Comparison of ENCODE assay signal across 20 mouse cellular contexts in genomic region chr5:144757402-144757801, GRCm38 (mm10). TPM values are rescaled to one million over a fixed set of nuclear protein-coding genes. Genes with fewer than 3 reads are reported as not detected.
DNase-seq lines count a peak whose midpoint lies in the region; ATAC-seq and TF ChIP-seq lines count a peak whose summit lies in the region.
"Had no signal": no experiment of that assay in that cellular context is flagged by ENCODE, and none has a peak within 500 bp of the region (broad histone marks: within the 10 kb centered on the region; RNA-seq: fewer than 3 reads in every experiment).

No protein-coding gene starts in this region.

- no peaks in the 10 kb centered on the region for H3K9me3 ChIP-seq in forebrain, embryonic 13.5 days (replicated peaks)
- no peaks in the 10 kb centered on the region for H3K9me3 ChIP-seq in forebrain, postnatal 0 days (ENCODE audit: low read length)
- H3K9me3 ChIP-seq in midbrain, embryonic 11.5 days (ENCODE audit: control insufficient read depth, low read length): no peaks in the 10 kb centered on the region
- H3K9me3 ChIP-seq in midbrain, embryonic 10.5 days (replicated peaks): no peaks in the 10 kb centered on the region
- H3K9me3 ChIP-seq in midbrain, embryonic 14.5 days (ENCODE audit: control insufficient read depth, low read length): no peaks in the 10 kb centered on the region
- no peaks in the 10 kb centered on the region for H3K9me3 ChIP-seq in liver, embryonic 11.5 days (ENCODE audit: control insufficient read depth, low read length)
- H3K9me3 ChIP-seq: embryonic facial prominence, embryonic 10.5 days; heart, embryonic 13.5 days; hindbrain, embryonic 12.5 days had no signal

- H3K9ac ChIP-seq in forebrain, embryonic 13.5 days: no peak overlapping the region
- H3K9ac ChIP-seq in forebrain, postnatal 0 days: no peak overlapping the region
- H3K9ac ChIP-seq in midbrain, embryonic 11.5 days (ENCODE audit: low read length): no peak overlapping the region
- no peak overlapping the region for H3K9ac ChIP-seq in midbrain, embryonic 14.5 days (replicated peaks; ENCODE audit: low read length)
- H3K9ac ChIP-seq in liver, embryonic 11.5 days (ENCODE audit: low read depth, low read length): no peak overlapping the region
- H3K9ac ChIP-seq: heart, embryonic 13.5 days; hindbrain, embryonic 12.5 days had no signal

- H3K4me3 ChIP-seq in forebrain, embryonic 13.5 days: no peak overlapping the region
- no peak overlapping the region for H3K4me3 ChIP-seq in forebrain, postnatal 0 days (ENCODE audit: low read depth, low read length)
- no peak overlapping the region for H3K4me3 ChIP-seq in midbrain, embryonic 11.5 days (ENCODE audit: low read depth, low read length)
- no peak overlapping the region for H3K4me3 ChIP-seq in midbrain, embryonic 10.5 days
- no peak overlapping the region for H3K4me3 ChIP-seq in midbrain, embryonic 14.5 days (replicated peaks; ENCODE audit: low read depth, low read length)
- no peak overlapping the region for H3K4me3 ChIP-seq in liver, embryonic 11.5 days (ENCODE audit: low read depth, low read length)
- H3K4me3 ChIP-seq: embryonic facial prominence, embryonic 10.5 days; erythroblast, embryonic 14.5 days; heart, embryonic 13.5 days; hindbrain, embryonic 12.5 days had no signal

- no peak for TF ChIP-seq CTCF in forebrain, postnatal 0 days (IDR thresholded peaks at IDR 0.05; ENCODE audit: low read depth)

- H3K4me1 ChIP-seq in forebrain, embryonic 13.5 days: peaks cover 32% of the 10 kb centered on the region
- H3K4me1 ChIP-seq in forebrain, postnatal 0 days (ENCODE audit: insufficient read depth): 0 out of 2 replicates have a peak, but pooled peaks cover 16% of the 10 kb centered on the region
- H3K4me1 ChIP-seq in midbrain, embryonic 11.5 days (ENCODE audit: control insufficient read depth, insufficient read depth, low read length): peaks cover 9% of the 10 kb centered on the region
- H3K4me1 ChIP-seq in midbrain, embryonic 10.5 days: peaks cover 23% of the 10 kb centered on the region
- H3K4me1 ChIP-seq in midbrain, embryonic 14.5 days (ENCODE audit: control insufficient read depth, insufficient read depth, low read length): peaks cover 23% of the 10 kb centered on the region
- H3K4me1 ChIP-seq in liver, embryonic 11.5 days (replicated peaks; ENCODE audit: control insufficient read depth, insufficient read depth, low read length): no peaks in the 10 kb centered on the region; the same call in 1 of the 2 replicates

- no peak for ATAC-seq in forebrain, embryonic 13.5 days
- no peak for ATAC-seq in forebrain, postnatal 0 days
- no peak for ATAC-seq in midbrain, embryonic 11.5 days (ENCODE audit: low FRiP score)
- ATAC-seq in midbrain, embryonic 14.5 days (ENCODE audit: low FRiP score, low TSS enrichment): no peak
- ATAC-seq in liver, embryonic 11.5 days (replicated peaks; ENCODE audit: low FRiP score): no peak
- ATAC-seq: activated CD4-positive, CD25-positive, alpha-beta regulatory T cell, adult 4 months; hindbrain, postnatal 0 days; Patski had no signal

- 90% methylated on average over 9 of the region's 9 CpGs for WGBS in forebrain, embryonic 13.5 days
- WGBS in forebrain, postnatal 0 days: 86% methylated on average over 9 of the region's 9 CpGs
- WGBS in midbrain, embryonic 11.5 days: 89% methylated on average over 9 of the region's 9 CpGs
- 88% methylated on average over 9 of the region's 9 CpGs for WGBS in midbrain, embryonic 10.5 days
- 90% methylated on average over 9 of the region's 9 CpGs for WGBS in midbrain, embryonic 14.5 days
- WGBS in liver, embryonic 11.5 days: 86% methylated on average over 9 of the region's 9 CpGs

- H3K27ac ChIP-seq in forebrain, embryonic 13.5 days: 0 out of 2 replicates have a peak overlapping the region, but pooled peaks have one; percentile 66
- no peak overlapping the region for H3K27ac ChIP-seq in forebrain, postnatal 0 days (ENCODE audit: low read depth, low read length)
- no peak overlapping the region for H3K27ac ChIP-seq in midbrain, embryonic 11.5 days (ENCODE audit: low read depth, low read length)
- no peak overlapping the region for H3K27ac ChIP-seq in midbrain, embryonic 10.5 days (replicated peaks)
- peak overlapping the region; percentile 55 for H3K27ac ChIP-seq in midbrain, embryonic 14.5 days (replicated peaks; ENCODE audit: low read depth, low read length)
- no peak overlapping the region for H3K27ac ChIP-seq in liver, embryonic 11.5 days (ENCODE audit: low read depth, low read length)
- H3K27ac ChIP-seq: embryonic facial prominence, embryonic 10.5 days; heart, embryonic 13.5 days had no signal

- H3K4me2 ChIP-seq in forebrain, embryonic 13.5 days: no peak overlapping the region
- no peak overlapping the region for H3K4me2 ChIP-seq in forebrain, postnatal 0 days (ENCODE audit: low read depth)
- no peak overlapping the region for H3K4me2 ChIP-seq in midbrain, embryonic 11.5 days
- peak overlapping the region; percentile 58 for H3K4me2 ChIP-seq in midbrain, embryonic 14.5 days (ENCODE audit: low read length)
- no peak overlapping the region for H3K4me2 ChIP-seq in liver, embryonic 11.5 days
- H3K4me2 ChIP-seq: heart, embryonic 13.5 days; hindbrain, embryonic 12.5 days had no signal

- DNase-seq in forebrain, postnatal 0 days: no peak
- DNase-seq in midbrain, embryonic 11.5 days (ENCODE audit: low spot score, missing footprints): peak; percentile 67
- no peak for DNase-seq in midbrain, embryonic 10.5 days (ENCODE audit: low spot score)
- no peak for DNase-seq in midbrain, embryonic 14.5 days
- DNase-seq in liver, embryonic 11.5 days (ENCODE audit: low spot score): no peak
- DNase-seq: adrenal gland, postnatal 14 days; cerebellum, adult 11-12 months; cerebellum, postnatal 10 days; gastrocnemius, postnatal 36 days; heart, adult 11 months; heart, postnatal 36 days had no signal

- H3K27me3 ChIP-seq in forebrain, embryonic 13.5 days: peaks cover 19% of the 10 kb centered on the region
- H3K27me3 ChIP-seq in forebrain, postnatal 0 days (ENCODE audit: insufficient read depth, low read length): no peaks in the 10 kb centered on the region
- H3K27me3 ChIP-seq in midbrain, embryonic 11.5 days (ENCODE audit: control insufficient read depth, insufficient read depth, low read length): peaks cover 11% of the 10 kb centered on the region
- H3K27me3 ChIP-seq in midbrain, embryonic 10.5 days (ENCODE audit: low read depth, poor library complexity, severe bottlenecking): peaks cover 34% of the 10 kb centered on the region
- H3K27me3 ChIP-seq in midbrain, embryonic 14.5 days (ENCODE audit: control insufficient read depth, insufficient read depth, low read length): no peaks in the 10 kb centered on the region
- H3K27me3 ChIP-seq in liver, embryonic 11.5 days (replicated peaks; ENCODE audit: control insufficient read depth, insufficient read depth, low read length): peaks cover 17% of the 10 kb centered on the region

- H3K36me3 ChIP-seq in forebrain, embryonic 13.5 days (ENCODE audit: poor library complexity, severe bottlenecking): no peaks in the 10 kb centered on the region
- peaks cover 5% of the 10 kb centered on the region; the same call in 1 of the 2 replicates for H3K36me3 ChIP-seq in forebrain, postnatal 0 days (ENCODE audit: insufficient read depth)
- no peaks in the 10 kb centered on the region for H3K36me3 ChIP-seq in midbrain, embryonic 11.5 days (ENCODE audit: control insufficient read depth, insufficient read depth, low read length)
- no peaks in the 10 kb centered on the region for H3K36me3 ChIP-seq in midbrain, embryonic 10.5 days
- H3K36me3 ChIP-seq in midbrain, embryonic 14.5 days (ENCODE audit: control insufficient read depth, insufficient read depth, low read length): peaks cover 12% of the 10 kb centered on the region; the same call in 1 of the 2 replicates
- no peaks in the 10 kb centered on the region for H3K36me3 ChIP-seq in liver, embryonic 11.5 days (ENCODE audit: control insufficient read depth, insufficient read depth, low read length)
- H3K36me3 ChIP-seq: embryonic facial prominence, embryonic 10.5 days; heart, embryonic 13.5 days; hindbrain, embryonic 12.5 days had no signal

RNA-seq across cellular contexts. Expression of gene Tmem130, which starts 4.2 kb away (rescaled TPM):
- polyA plus RNA-seq in forebrain, embryonic 13.5 days (2015; fragmentation: Nextera tagmentation; extraction: Ambion mirVana): 79.2 and 94.8 TPM in 2 replicates
- total RNA-seq in forebrain, postnatal 0 days (2014; rRNA removed): 164 and 262 TPM in 2 replicates
- polyA plus RNA-seq in forebrain, postnatal 0 days (2015; fragmentation: Nextera tagmentation; extraction: Ambion mirVana): 175 and 379 TPM in 2 replicates
- polyA plus RNA-seq in midbrain, embryonic 11.5 days (2014; fragmentation: Nextera tagmentation; extraction: Ambion mirVana): 20.1 and 20.6 TPM in 2 replicates
- polyA plus RNA-seq in midbrain, embryonic 10.5 days (2016; fragmentation: Nextera tagmentation; extraction: Ambion mirVana): 2.5 and 10.9 TPM in 2 replicates
- polyA plus RNA-seq in midbrain, embryonic 14.5 days (2014; fragmentation: Nextera tagmentation; extraction: Ambion mirVana): 263 and 270 TPM in 2 replicates
- polyA plus RNA-seq in liver, embryonic 11.5 days (2014; fragmentation: Nextera tagmentation; extraction: Ambion mirVana): 0.65 and 0.86 TPM in 2 replicates
- total RNA-seq: CH12.LX; gastrocnemius, postnatal 36 days had no signal
- polyA plus RNA-seq: activated CD4-positive, CD25-positive, alpha-beta regulatory T cell, adult 4 months; erythroblast, embryonic 14.5 days had no signal

RNA-seq across cellular contexts. Expression of gene Trrap, which starts 10.1 kb away (rescaled TPM):
- polyA plus RNA-seq in forebrain, embryonic 13.5 days (2015; fragmentation: Nextera tagmentation; extraction: Ambion mirVana): 80.9 and 82.1 TPM in 2 replicates
- 92.1 and 125 TPM in 2 replicates for total RNA-seq in forebrain, postnatal 0 days (2014; rRNA removed)
- polyA plus RNA-seq in forebrain, postnatal 0 days (2015; fragmentation: Nextera tagmentation; extraction: Ambion mirVana): 30.2 and 47.1 TPM in 2 replicates
- polyA plus RNA-seq in midbrain, embryonic 11.5 days (2014; fragmentation: Nextera tagmentation; extraction: Ambion mirVana): 85.1 and 91.8 TPM in 2 replicates
- 69.8 and 81.2 TPM in 2 replicates for polyA plus RNA-seq in midbrain, embryonic 10.5 days (2016; fragmentation: Nextera tagmentation; extraction: Ambion mirVana)
- polyA plus RNA-seq in midbrain, embryonic 14.5 days (2014; fragmentation: Nextera tagmentation; extraction: Ambion mirVana): 81.7 and 109 TPM in 2 replicates
- 58.6 and 64.2 TPM in 2 replicates for polyA plus RNA-seq in liver, embryonic 11.5 days (2014; fragmentation: Nextera tagmentation; extraction: Ambion mirVana)

Comparison
In these comparisons a context has a peak if more than half of its experiments do, and no peak if none do; other contexts are left out.
1. H3K27ac ChIP-seq: peak in forebrain, embryonic 13.5 days (single experiment) and midbrain, embryonic 14.5 days (single experiment); none in forebrain, postnatal 0 days (single experiment), midbrain, embryonic 11.5 days (single experiment), midbrain, embryonic 10.5 days (single experiment) and liver, embryonic 11.5 days (single experiment).